Mouse (Mus musculus) heart, embryonic 15.5 days (tissue): Measurements from ENCODE around the gene Eps8. TPM values are rescaled to one million over a fixed set of nuclear protein-coding genes. Genes with fewer than 3 reads are reported as not detected.
A peak's percentile ranks its signal among the peaks of the same experiment; 100 is the strongest.

Experiments
- ATAC-seq: fragments of 200-750 bp; cut with Nextera tagmentation; replicated peaks from 2 replicates; pipeline ENCODE4 v1.8.0; 2017; ENCODE audit warnings: low read depth, moderate TSS enrichment; ENCODE audit not compliant: insufficient number of reproducible peaks, insufficient read depth, low FRiP score
- H3K27ac ChIP-seq: fragments of 300-500 bp; sonication (generic); 2 replicates; pipeline ENCODE4 v1.5.1; 2015; ENCODE audit warnings: mild to moderate bottlenecking, inconsistent platforms
- H3K27me3 ChIP-seq: fragments of 300-500 bp; sonication (generic); 2 replicates; pipeline ENCODE4 v1.6.1; 2015; ENCODE audit warnings: inconsistent platforms
- H3K36me3 ChIP-seq: fragments of 300-500 bp; sonication (generic); 2 replicates; pipeline ENCODE4 v1.6.1; 2015; ENCODE audit warnings: mild to moderate bottlenecking, inconsistent platforms
- H3K4me1 ChIP-seq: fragments of 300-500 bp; sonication (generic); replicated peaks from 2 replicates; pipeline ENCODE4 v1.6.1; 2015; ENCODE audit warnings: inconsistent platforms
- H3K4me2 ChIP-seq: fragments of 300-500 bp; sonication (generic); 2 replicates; pipeline ENCODE4 v1.6.1; 2015; ENCODE audit warnings: inconsistent platforms, mild to moderate bottlenecking, moderate library complexity
- H3K4me3 ChIP-seq: fragments of 300-500 bp; sonication (generic); 2 replicates; pipeline ENCODE4 v1.5.1; 2015; ENCODE audit warnings: mild to moderate bottlenecking, inconsistent platforms
- H3K9ac ChIP-seq: fragments of 300-500 bp; sonication (generic); 2 replicates; pipeline ENCODE4 v1.6.1; 2015; ENCODE audit warnings: mild to moderate bottlenecking, inconsistent platforms
- H3K9me3 ChIP-seq: fragments of 300-500 bp; sonication (generic); replicated peaks from 2 replicates; pipeline ENCODE4 v1.6.1; 2016; ENCODE audit warnings: inconsistent platforms
- WGBS: fragments of 180-500 bp; shearing (Covaris S2); methylation state at CpG from one replicate; pipeline ENCODE4 v1.1.7; 2015; ENCODE audit warnings: mixed read lengths; 5-methylcytosine and 5-hydroxymethylcytosine counted together
- polyA plus RNA-seq: library from polyadenylated mRNA; unstranded; fragments of >200 nt; fragmentation: Nextera tagmentation; extraction: Ambion mirVana; gene quantifications from 2 replicates; pipeline ENCODE4 v1.2.1, GENCODE M21; 2015

Eps8 gene
- 25.0 and 33.3 TPM in 2 replicates for polyA plus RNA-seq

GRCm38 (mm10) chr6:137654776-137655175 lies at the start of gene Eps8:
Gene Eps8 (minus strand): TSS chr6:137654876.
- ATAC-seq: no peak
- Histone ChIP-seq H3K27me3 (no peaks in the 10 kb centered on the region), H3K36me3 (no peaks in the 10 kb centered on the region), H3K9ac (no peak within 1 kb of the TSS), H3K27ac (no peak within 1 kb of the TSS), H3K9me3 (no peaks in the 10 kb centered on the region), H3K4me3 (no peak within 1 kb of the TSS), H3K4me1 (no peaks in the 10 kb centered on the region; the same call in 1 of the 2 replicates), H3K4me2 (no peak within 1 kb of the TSS)
- WGBS: 87% methylated on average over 2 of the region's 2 CpGs

DNA sequence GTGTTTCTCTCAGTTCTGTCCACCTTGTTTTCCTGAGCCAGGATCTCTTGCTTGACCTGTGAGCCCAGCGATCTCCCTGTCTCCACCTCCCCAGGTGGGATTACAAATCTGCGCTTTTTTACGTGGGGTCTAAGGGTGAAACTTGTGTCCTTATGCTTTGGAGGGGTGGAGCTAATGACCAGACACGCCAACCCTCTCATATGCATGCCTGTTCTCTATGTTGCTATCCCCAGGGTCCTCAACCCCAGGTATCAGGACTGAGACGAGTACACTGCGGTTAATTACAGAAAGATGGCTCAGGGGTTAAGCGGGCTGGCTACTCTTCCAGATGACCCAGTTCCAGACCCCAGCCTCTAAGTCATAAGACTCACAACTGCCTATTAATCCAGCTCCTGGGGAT lies 48.8 kb upstream of the Eps8 start:
- peaks cover 20% of the 10 kb centered on the region for H3K4me1 ChIP-seq

GRCm38 (mm10) chr6:137702918-137703317 lies 48.2 kb upstream of the Eps8 start:
- Histone ChIP-seq H3K27me3 (no peaks in the 10 kb centered on the region), H3K27ac (peak overlapping the region; percentile 85), H3K9me3 (no peaks in the 10 kb centered on the region), H3K36me3 (no peaks in the 10 kb centered on the region), H3K4me2 (no peak overlapping the region), H3K9ac (no peak overlapping the region), H3K4me3 (no peak overlapping the region), H3K4me1 (peaks cover 20% of the 10 kb centered on the region)
- 0 out of 2 replicates have a peak, but pooled peaks have one; percentile 18 for ATAC-seq
- WGBS: 61% methylated on average over 4 of the region's 4 CpGs

More for the DNA sequence above, 48.8 kb upstream of the Eps8 start:
- Histone ChIP-seq H3K9me3 (no peaks in the 10 kb centered on the region), H3K27ac (peak overlapping the region; percentile 85), H3K36me3 (no peaks in the 10 kb centered on the region), H3K4me2 (no peak overlapping the region), H3K4me3 (no peak overlapping the region), H3K9ac (no peak overlapping the region), H3K27me3 (no peaks in the 10 kb centered on the region)
- WGBS: 78% methylated on average over 7 of the region's 7 CpGs
- ATAC-seq: no peak

DNA sequence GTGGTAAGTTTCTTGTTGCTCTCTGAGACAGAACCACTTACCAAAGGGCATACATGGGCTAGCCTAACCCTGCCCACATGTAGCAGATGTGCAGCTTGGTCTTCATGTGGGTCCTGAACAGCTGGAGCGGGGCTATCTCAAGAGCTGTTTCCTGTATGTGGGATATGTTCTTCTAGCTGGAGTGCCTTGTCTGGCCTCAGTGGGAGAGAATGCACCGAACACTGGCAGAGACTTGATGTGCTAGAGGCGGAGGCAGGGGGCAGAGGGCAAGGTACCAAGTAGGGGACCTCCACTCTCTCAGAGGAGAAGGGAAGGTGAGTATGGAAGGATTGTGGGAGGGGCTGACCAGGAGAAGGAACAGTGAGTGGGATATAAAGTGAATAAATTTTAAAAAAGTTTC lies 47.5 kb upstream of the Eps8 start:
- Histone ChIP-seq H3K9me3 (no peaks in the 10 kb centered on the region), H3K9ac (no peak overlapping the region), H3K27ac (peak overlapping the region; percentile 64), H3K4me1 (peaks cover 20% of the 10 kb centered on the region), H3K4me3 (no peak overlapping the region), H3K4me2 (no peak overlapping the region), H3K36me3 (no peaks in the 10 kb centered on the region), H3K27me3 (no peaks in the 10 kb centered on the region)
- ATAC-seq: no peak
- WGBS: 75% methylated on average over 3 of the region's 3 CpGs

DNA sequence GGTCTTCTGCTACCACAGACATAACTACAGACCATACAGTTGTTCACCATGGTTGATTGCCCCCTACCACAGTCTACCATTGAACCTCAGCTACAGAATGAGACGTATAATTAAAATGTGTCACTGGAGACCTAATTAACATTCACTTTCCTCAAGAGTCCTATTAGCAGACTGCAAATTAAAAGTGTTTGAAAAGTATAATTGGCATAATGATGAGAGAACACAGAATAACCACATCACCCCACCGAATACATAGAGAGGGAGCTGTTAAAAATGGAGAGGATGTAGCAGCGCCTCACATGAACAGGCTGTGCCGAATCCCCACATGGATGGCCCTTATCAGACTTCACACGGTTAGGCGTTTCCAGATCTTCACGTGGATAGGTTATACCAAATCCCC lies 44.8 kb upstream of the Eps8 start:
- H3K4me1 ChIP-seq: peaks cover 18% of the 10 kb centered on the region
- H3K4me2 ChIP-seq: no peak overlapping the region
- WGBS: 84% methylated on average over 7 of the region's 7 CpGs
- H3K9me3 ChIP-seq: no peaks in the 10 kb centered on the region
- no peaks in the 10 kb centered on the region for H3K27me3 ChIP-seq
- H3K9ac ChIP-seq: no peak overlapping the region
- H3K4me3 ChIP-seq: no peak overlapping the region
- no peaks in the 10 kb centered on the region for H3K36me3 ChIP-seq
- no peak overlapping the region for H3K27ac ChIP-seq
- no peak for ATAC-seq

- H3K27me3 ChIP-seq: no peaks in the 10 kb centered on the region
- no peak overlapping the region for H3K4me2 ChIP-seq
- H3K4me3 ChIP-seq: no peak overlapping the region
- H3K4me1 ChIP-seq: peaks cover 6% of the 10 kb centered on the region; the same call in 1 of the 2 replicates
- H3K36me3 ChIP-seq: no peaks in the 10 kb centered on the region
- ATAC-seq: no peak
- 45% methylated on average over 8 of the region's 8 CpGs for whole genome bisulfite sequencing
- H3K27ac ChIP-seq: peak overlapping the region; percentile 46
- no peaks in the 10 kb centered on the region for H3K9me3 ChIP-seq
- no peak overlapping the region for H3K9ac ChIP-seq
Measured at GRCm38 (mm10) chr6:137696445-137697204, 41.9 kb upstream of the Eps8 start.

GRCm38 (mm10) chr6:137695046-137695445 lies 40.4 kb upstream of the Eps8 start:
- Histone ChIP-seq H3K4me1 (peaks cover 6% of the 10 kb centered on the region; the same call in 1 of the 2 replicates), H3K9ac (no peak overlapping the region), H3K27ac (no peak overlapping the region), H3K4me3 (no peak overlapping the region), H3K36me3 (no peaks in the 10 kb centered on the region), H3K9me3 (no peaks in the 10 kb centered on the region), H3K27me3 (no peaks in the 10 kb centered on the region), H3K4me2 (no peak overlapping the region)
- no peak for ATAC-seq
- 89% methylated on average over 8 of the region's 8 CpGs for WGBS

- H3K9me3 ChIP-seq: no peaks in the 10 kb centered on the region
- no peak for ATAC-seq
- H3K27ac ChIP-seq: no peak overlapping the region
- no peak overlapping the region for H3K4me2 ChIP-seq
- H3K27me3 ChIP-seq: no peaks in the 10 kb centered on the region
- H3K36me3 ChIP-seq: no peaks in the 10 kb centered on the region
- H3K4me1 ChIP-seq: peaks cover 6% of the 10 kb centered on the region; the same call in 1 of the 2 replicates
- H3K9ac ChIP-seq: no peak overlapping the region
- WGBS: 59% methylated on average over 2 of the region's 2 CpGs
- no peak overlapping the region for H3K4me3 ChIP-seq
Measured at GRCm38 (mm10) chr6:137694310-137694709, 39.6 kb upstream of the Eps8 start.

- Histone ChIP-seq H3K4me1 (no peaks in the 10 kb centered on the region), H3K27me3 (no peaks in the 10 kb centered on the region), H3K36me3 (no peaks in the 10 kb centered on the region), H3K27ac (peak overlapping the region; percentile 53), H3K4me3 (no peak overlapping the region), H3K4me2 (no peak overlapping the region), H3K9me3 (no peaks in the 10 kb centered on the region), H3K9ac (no peak overlapping the region)
- WGBS: 43% methylated on average over 2 of the region's 2 CpGs
- peak; percentile 47; the same call in 1 of the 2 replicates for ATAC-seq
Measured at GRCm38 (mm10) chr6:137690550-137691119, 36.0 kb upstream of the Eps8 start.

DNA sequence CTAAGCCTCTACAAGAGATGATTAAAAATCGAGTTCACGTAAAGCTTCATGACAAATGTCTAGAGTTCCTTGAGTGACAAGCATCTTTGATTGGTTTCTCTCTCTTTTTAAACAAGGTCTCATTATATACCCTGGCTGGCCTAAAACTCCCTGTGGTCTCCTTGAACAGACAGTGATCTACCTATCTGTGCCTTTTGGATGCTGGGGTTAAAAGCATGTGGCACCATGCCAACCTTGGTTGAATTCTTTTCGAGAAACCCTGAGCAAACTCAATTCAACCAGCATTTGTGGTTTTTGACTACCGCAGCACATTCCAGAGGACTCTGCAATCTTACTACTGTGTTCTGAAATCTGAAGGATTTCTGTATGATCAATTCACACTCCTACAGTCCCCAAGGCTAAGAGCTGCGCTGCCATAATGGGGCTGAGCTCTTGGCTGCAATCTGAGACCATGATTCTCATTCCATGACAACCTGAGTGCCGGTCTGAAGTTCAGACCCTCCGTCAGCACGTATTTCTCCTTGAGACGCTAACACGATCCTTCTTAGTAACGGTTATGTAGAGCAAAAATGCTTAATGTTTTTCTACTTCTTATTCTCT lies 33.9 kb upstream of the Eps8 start:
- no peak overlapping the region for H3K4me2 ChIP-seq
- no peaks in the 10 kb centered on the region for H3K9me3 ChIP-seq
- H3K27me3 ChIP-seq: no peaks in the 10 kb centered on the region
- H3K4me3 ChIP-seq: no peak overlapping the region
- WGBS: 73% methylated on average over 11 of the region's 11 CpGs
- no peak overlapping the region for H3K27ac ChIP-seq
- no peaks in the 10 kb centered on the region for H3K4me1 ChIP-seq
- ATAC-seq: no peak
- H3K9ac ChIP-seq: no peak overlapping the region
- no peaks in the 10 kb centered on the region for H3K36me3 ChIP-seq

GRCm38 (mm10) chr6:137688079-137688478 lies 33.4 kb upstream of the Eps8 start:
- H3K9ac ChIP-seq: no peak overlapping the region
- ATAC-seq: no peak
- H3K27me3 ChIP-seq: no peaks in the 10 kb centered on the region
- 79% methylated on average over 3 of the region's 3 CpGs for WGBS
- H3K4me2 ChIP-seq: no peak overlapping the region
- no peaks in the 10 kb centered on the region for H3K36me3 ChIP-seq
- no peak overlapping the region for H3K27ac ChIP-seq
- H3K4me3 ChIP-seq: no peak overlapping the region
- H3K4me1 ChIP-seq: no peaks in the 10 kb centered on the region
- H3K9me3 ChIP-seq: no peaks in the 10 kb centered on the region
